Mouse (Mus musculus): Measurements from ENCODE around the gene Anxa1. TPM values are rescaled to one million over a fixed set of nuclear protein-coding genes. Genes with fewer than 3 reads are reported as not detected.

Gene Anxa1
- polyA plus RNA-seq, 1 experiment from 2014 or later = 13.5 TPM

DNA sequence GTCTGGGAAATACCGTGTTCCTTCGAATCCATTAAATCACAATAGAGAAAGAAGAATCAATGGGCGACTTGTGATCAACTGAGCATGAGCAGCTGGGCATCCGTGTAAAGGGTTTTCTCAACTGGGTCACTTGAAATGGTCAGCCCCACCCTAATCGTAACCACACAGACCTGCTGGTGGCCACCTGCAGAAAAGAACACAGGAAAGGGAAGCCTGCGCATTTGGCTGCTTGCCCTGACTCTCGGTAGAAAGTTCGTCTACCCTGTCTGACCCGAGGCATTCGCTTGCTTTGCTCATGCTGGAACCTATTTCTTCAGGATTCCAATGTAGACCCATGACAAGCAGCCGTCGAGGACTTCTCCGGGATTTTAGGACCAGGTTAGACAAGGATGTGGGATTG lies 25.8 kb downstream of the Anxa1 start:
- H3K36me3 ChIP-seq (ENCODE audit: control insufficient read depth, insufficient read depth, low read length) = no peaks in the 10 kb centered on the region
- no peak overlapping the region for H3K9ac ChIP-seq (ENCODE audit: low read depth, low read length)
- no peaks in the 10 kb centered on the region for H3K4me1 ChIP-seq (ENCODE audit: control insufficient read depth, insufficient read depth, low read length)
- no peak overlapping the region for H3K4me2 ChIP-seq
- 87% methylated on average over 13 of the region's 13 CpGs for WGBS (ENCODE audit: insufficient replicate concordance)
- H3K27ac ChIP-seq (ENCODE audit: low read depth, low read length) = no peak overlapping the region
- no peaks in the 10 kb centered on the region for H3K9me3 ChIP-seq (replicated peaks; ENCODE audit: control insufficient read depth, low read length)
- no peaks in the 10 kb centered on the region for H3K27me3 ChIP-seq (ENCODE audit: control insufficient read depth, insufficient read depth, low read length)
- no peak overlapping the region for H3K4me3 ChIP-seq (ENCODE audit: low read depth, low read length)
- no peak for ATAC-seq (replicated peaks; ENCODE audit: insufficient number of reproducible peaks, low FRiP score, low TSS enrichment)

DNA sequence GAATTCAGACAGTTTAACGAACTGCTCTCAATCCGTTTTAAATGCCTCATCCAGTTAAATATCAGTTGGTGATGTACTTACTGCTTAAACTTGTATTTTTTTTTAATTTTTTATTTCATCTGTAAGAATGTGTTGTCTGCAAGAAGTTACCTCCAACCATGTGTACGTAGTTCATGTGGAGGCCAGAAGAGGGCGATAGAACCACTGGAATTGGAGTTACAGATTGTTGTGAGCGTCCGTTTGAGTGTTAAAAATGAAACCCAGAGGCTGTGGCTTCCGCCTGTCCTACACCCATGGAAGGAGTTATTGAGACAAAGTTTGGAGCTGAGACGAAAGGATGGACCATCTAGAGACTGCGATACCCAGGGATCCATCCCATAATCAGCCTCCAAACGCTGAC lies 27.5 kb downstream of the Anxa1 start:
- Histone ChIP-seq H3K4me2 (no peak overlapping the region), H3K27ac (ENCODE audit: low read depth, low read length) (no peak overlapping the region), H3K27me3 (ENCODE audit: control insufficient read depth, insufficient read depth, low read length) (no peaks in the 10 kb centered on the region), H3K9me3 (replicated peaks; ENCODE audit: control insufficient read depth, low read length) (no peaks in the 10 kb centered on the region), H3K4me3 (ENCODE audit: low read depth, low read length) (no peak overlapping the region), H3K36me3 (ENCODE audit: control insufficient read depth, insufficient read depth, low read length) (no peaks in the 10 kb centered on the region), H3K4me1 (ENCODE audit: control insufficient read depth, insufficient read depth, low read length) (no peaks in the 10 kb centered on the region), H3K9ac (ENCODE audit: low read depth, low read length) (no peak overlapping the region)
- ATAC-seq (replicated peaks; ENCODE audit: insufficient number of reproducible peaks, low FRiP score, low TSS enrichment) = no peak
- WGBS (ENCODE audit: insufficient replicate concordance) = 65% methylated on average over 10 of the region's 10 CpGs

DNA sequence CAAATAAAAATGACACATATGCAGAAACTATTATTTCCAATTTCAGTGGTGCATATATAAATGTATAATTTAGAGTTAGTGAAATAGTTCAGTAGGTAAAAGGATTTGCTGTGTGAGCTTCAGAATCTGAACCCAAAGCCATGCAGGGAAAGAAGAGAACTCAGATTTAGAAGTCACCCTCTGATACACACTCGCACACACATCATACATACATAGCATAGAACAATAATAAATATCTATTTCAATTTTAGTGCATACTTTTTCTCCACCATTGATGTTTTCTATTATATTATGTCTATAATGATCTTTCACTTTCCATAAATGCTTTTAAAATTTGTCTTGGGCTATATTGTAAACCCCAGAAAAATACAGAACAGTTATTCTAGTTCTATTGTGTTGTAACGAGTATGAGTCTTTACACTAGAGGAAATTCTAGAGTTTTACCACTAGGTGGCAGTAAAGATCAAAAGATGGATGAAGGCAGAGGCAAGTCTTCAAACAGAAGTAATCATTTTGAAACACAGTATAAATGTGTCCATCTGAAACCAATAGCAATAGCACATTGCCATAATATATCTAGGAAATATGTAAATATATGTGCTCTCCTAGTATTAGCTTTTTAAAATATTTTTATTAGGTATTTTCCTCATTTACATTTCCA lies 28.7 kb downstream of the Anxa1 start:
- H3K4me1 ChIP-seq (ENCODE audit: control insufficient read depth, insufficient read depth, low read length) = no peaks in the 10 kb centered on the region
- no peak overlapping the region for H3K9ac ChIP-seq (ENCODE audit: low read depth, low read length)
- H3K4me2 ChIP-seq = no peak overlapping the region
- WGBS (ENCODE audit: insufficient replicate concordance) = 51% methylated on average over 2 of the region's 2 CpGs
- no peak overlapping the region for H3K4me3 ChIP-seq (ENCODE audit: low read depth, low read length)
- H3K27me3 ChIP-seq (ENCODE audit: control insufficient read depth, insufficient read depth, low read length) = no peaks in the 10 kb centered on the region
- no peak overlapping the region for H3K27ac ChIP-seq (ENCODE audit: low read depth, low read length)
- ATAC-seq (replicated peaks; ENCODE audit: insufficient number of reproducible peaks, low FRiP score, low TSS enrichment) = no peak
- H3K36me3 ChIP-seq (ENCODE audit: control insufficient read depth, insufficient read depth, low read length) = no peaks in the 10 kb centered on the region
- H3K9me3 ChIP-seq (replicated peaks; ENCODE audit: control insufficient read depth, low read length) = no peaks in the 10 kb centered on the region

DNA sequence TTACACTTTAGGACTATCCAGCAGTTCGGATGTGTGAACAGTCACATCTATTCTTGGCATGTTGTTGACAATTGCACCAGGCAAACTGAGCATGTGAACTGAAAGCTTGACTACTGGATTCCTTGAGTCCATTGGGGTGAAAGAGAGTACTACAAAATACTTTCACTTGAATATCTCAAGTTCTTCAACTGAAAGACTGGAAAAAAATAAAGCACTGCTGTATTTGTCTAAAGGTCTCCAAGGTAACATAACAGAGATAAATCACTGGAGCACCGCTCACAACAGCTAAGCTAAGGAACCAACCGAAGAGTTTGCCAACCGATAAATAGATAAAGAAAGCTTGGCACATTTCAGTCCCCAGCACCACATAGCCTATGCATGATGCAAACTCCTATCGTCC lies 32.1 kb downstream of the Anxa1 start:
- Histone ChIP-seq H3K9me3 (replicated peaks; ENCODE audit: control insufficient read depth, low read length) (no peaks in the 10 kb centered on the region), H3K4me1 (ENCODE audit: control insufficient read depth, insufficient read depth, low read length) (no peaks in the 10 kb centered on the region), H3K4me3 (ENCODE audit: low read depth, low read length) (no peak overlapping the region), H3K9ac (ENCODE audit: low read depth, low read length) (no peak overlapping the region), H3K4me2 (no peak overlapping the region), H3K36me3 (ENCODE audit: control insufficient read depth, insufficient read depth, low read length) (no peaks in the 10 kb centered on the region), H3K27ac (ENCODE audit: low read depth, low read length) (no peak overlapping the region), H3K27me3 (ENCODE audit: control insufficient read depth, insufficient read depth, low read length) (no peaks in the 10 kb centered on the region)
- WGBS (ENCODE audit: insufficient replicate concordance) = 65% methylated on average over 5 of the region's 5 CpGs
- ATAC-seq (replicated peaks; ENCODE audit: insufficient number of reproducible peaks, low FRiP score, low TSS enrichment) = no peak

DNA sequence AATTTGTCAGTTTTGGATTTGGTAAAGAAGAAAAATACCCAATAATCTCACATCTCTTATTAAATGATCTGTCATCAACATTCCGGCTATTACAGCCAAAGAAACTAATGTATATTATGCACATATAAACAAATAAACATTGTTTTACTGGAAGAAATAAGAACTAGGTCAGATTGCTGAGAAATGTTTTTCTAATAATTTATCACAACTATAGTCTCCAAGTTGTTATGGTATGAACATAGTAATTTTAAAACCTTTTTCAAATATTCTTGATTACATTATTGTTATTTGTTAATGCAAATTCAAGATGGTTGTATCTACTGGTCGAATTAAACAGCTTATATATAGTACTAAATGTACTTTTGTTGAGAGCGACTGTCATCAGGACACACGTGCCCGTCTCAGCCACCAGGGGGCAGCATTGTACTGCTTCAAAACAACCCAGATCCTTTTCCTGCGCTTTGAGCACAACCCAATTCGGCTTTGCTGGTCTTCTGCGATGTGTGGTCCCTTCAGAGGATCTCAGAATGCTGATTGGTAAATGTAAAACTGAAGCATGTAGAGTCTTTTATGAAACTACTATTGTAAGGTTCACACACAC lies 45.3 kb downstream of the Anxa1 start:
- no peak overlapping the region for H3K4me2 ChIP-seq
- WGBS (ENCODE audit: insufficient replicate concordance) = 14% methylated on average over 8 of the region's 8 CpGs
- no peak for ATAC-seq (replicated peaks; ENCODE audit: insufficient number of reproducible peaks, low FRiP score, low TSS enrichment)
- H3K4me1 ChIP-seq (ENCODE audit: control insufficient read depth, insufficient read depth, low read length) = no peaks in the 10 kb centered on the region
- H3K27me3 ChIP-seq (ENCODE audit: control insufficient read depth, insufficient read depth, low read length) = no peaks in the 10 kb centered on the region
- no peak overlapping the region for H3K9ac ChIP-seq (ENCODE audit: low read depth, low read length)
- no peaks in the 10 kb centered on the region for H3K36me3 ChIP-seq (ENCODE audit: control insufficient read depth, insufficient read depth, low read length)
- H3K4me3 ChIP-seq (ENCODE audit: low read depth, low read length) = no peak overlapping the region
- no peak overlapping the region for H3K27ac ChIP-seq (ENCODE audit: low read depth, low read length)
- no peaks in the 10 kb centered on the region for H3K9me3 ChIP-seq (replicated peaks; ENCODE audit: control insufficient read depth, low read length)

DNA sequence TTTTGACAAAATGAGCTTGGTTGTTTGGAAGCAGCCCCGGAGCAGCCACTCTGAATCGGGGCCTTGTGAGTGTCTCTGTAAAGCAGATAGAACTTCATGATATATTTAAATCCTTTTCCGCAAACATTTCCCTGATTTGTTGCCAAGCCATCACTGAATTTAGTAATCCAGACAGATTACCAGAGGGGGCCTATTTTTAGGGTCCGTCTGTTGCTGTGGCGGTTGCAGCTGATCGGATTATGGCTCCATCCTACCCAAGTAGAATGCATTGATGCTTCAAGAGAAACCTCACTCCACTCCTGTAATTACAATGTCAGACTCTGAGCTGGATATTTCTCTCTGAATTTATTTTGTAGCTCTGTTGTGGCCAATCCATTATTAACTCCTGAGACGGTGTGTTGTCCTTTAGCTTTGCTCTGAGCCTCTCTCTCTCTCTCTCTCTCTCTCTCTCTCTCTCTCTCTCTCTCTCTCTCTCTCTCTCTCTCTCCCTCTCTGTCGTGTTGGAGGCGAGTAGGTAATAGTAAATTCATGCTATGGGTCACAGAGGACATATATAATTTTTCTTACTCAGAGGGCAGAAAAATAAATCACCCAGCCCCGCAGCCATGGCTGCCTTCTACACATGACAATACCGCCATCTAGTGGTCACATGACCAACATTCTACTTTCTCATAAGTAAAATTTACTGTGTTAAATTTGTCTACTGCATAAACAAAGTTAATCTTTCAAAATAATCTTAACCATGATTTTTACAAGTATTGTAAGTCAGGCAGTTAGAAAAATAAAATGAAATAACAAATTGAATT lies 46.0 kb downstream of the Anxa1 start:
- Histone ChIP-seq H3K4me2 (no peak overlapping the region), H3K4me3 (ENCODE audit: low read depth, low read length) (no peak overlapping the region), H3K36me3 (ENCODE audit: control insufficient read depth, insufficient read depth, low read length) (no peaks in the 10 kb centered on the region), H3K9me3 (replicated peaks; ENCODE audit: control insufficient read depth, low read length) (no peaks in the 10 kb centered on the region), H3K9ac (ENCODE audit: low read depth, low read length) (no peak overlapping the region), H3K27me3 (ENCODE audit: control insufficient read depth, insufficient read depth, low read length) (no peaks in the 10 kb centered on the region), H3K4me1 (ENCODE audit: control insufficient read depth, insufficient read depth, low read length) (no peaks in the 10 kb centered on the region), H3K27ac (ENCODE audit: low read depth, low read length) (no peak overlapping the region)
- no peak for ATAC-seq (replicated peaks; ENCODE audit: insufficient number of reproducible peaks, low FRiP score, low TSS enrichment)
- 48% methylated on average over 11 of the region's 11 CpGs for WGBS (ENCODE audit: insufficient replicate concordance)

DNA sequence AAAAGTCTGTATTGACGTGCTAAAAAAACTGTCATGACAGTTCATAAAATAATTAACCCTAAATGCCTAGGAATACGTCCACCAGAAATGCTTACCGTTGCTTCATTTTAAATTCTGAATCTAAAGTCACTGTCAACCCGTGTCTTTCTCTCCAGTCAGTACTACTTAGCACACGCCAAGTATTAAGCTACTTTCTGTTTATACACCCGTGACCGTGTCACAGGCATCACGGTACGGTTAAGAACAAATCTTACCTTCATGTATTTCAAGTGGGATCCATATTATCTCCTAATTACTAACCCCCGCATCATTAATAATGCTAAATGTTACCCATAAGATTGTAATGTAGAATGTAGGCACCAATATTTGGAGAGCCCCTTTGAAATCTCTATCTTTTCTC lies 46.7 kb downstream of the Anxa1 start:
- ATAC-seq (replicated peaks; ENCODE audit: insufficient number of reproducible peaks, low FRiP score, low TSS enrichment) = no peak
- H3K36me3 ChIP-seq (ENCODE audit: control insufficient read depth, insufficient read depth, low read length) = no peaks in the 10 kb centered on the region
- no peaks in the 10 kb centered on the region for H3K4me1 ChIP-seq (ENCODE audit: control insufficient read depth, insufficient read depth, low read length)
- no peak overlapping the region for H3K4me3 ChIP-seq (ENCODE audit: low read depth, low read length)
- no peak overlapping the region for H3K4me2 ChIP-seq
- no peaks in the 10 kb centered on the region for H3K27me3 ChIP-seq (ENCODE audit: control insufficient read depth, insufficient read depth, low read length)
- H3K9ac ChIP-seq (ENCODE audit: low read depth, low read length) = no peak overlapping the region
- H3K27ac ChIP-seq (ENCODE audit: low read depth, low read length) = no peak overlapping the region
- WGBS (ENCODE audit: insufficient replicate concordance) = 81% methylated on average over 10 of the region's 10 CpGs
- no peaks in the 10 kb centered on the region for H3K9me3 ChIP-seq (replicated peaks; ENCODE audit: control insufficient read depth, low read length)
